Mouse (Mus musculus) heart, embryonic 14.5 days (tissue): ENCODE measurements around the gene Zfp146. TPM values are rescaled to one million over a fixed set of nuclear protein-coding genes. Genes with fewer than 3 reads are reported as not detected.
"Not testable (repeated sequence)": the region's sequence is repeated elsewhere in the genome, so short reads cannot be mapped to it uniquely, and the experiment has no call there.

Experiments used
- ATAC-seq: fragments of 200-750 bp; cut with Nextera tagmentation; 2 replicates; pipeline ENCODE4 v1.8.0; 2017; ENCODE audit warnings: low read depth, moderate TSS enrichment; ENCODE audit not compliant: insufficient number of reproducible peaks, insufficient read depth, low FRiP score
- H3K27ac ChIP-seq, 2 experiments: fragments of 200-500 bp in 1 of 2; fragments of 300-500 bp in 1 of 2; sonication (generic) in 1 of 2; replicated peaks in 1 of 2; 2 replicates each; pipeline ENCODE4 v1.5.1; 2012 to 2014; ENCODE audit warnings: low read depth in 2 of 2, low read length in 2 of 2, control low read depth in 1 of 2, mild to moderate bottlenecking in 1 of 2, mixed read lengths in 1 of 2; ENCODE audit not compliant: control insufficient read depth in 1 of 2, insufficient read depth in 1 of 2
- H3K27me3 ChIP-seq: fragments of 300-500 bp; sonication (generic); 2 replicates; pipeline ENCODE4 v1.6.1; 2014; ENCODE audit warnings: mild to moderate bottlenecking, low read length, control low read depth; ENCODE audit not compliant: control insufficient read depth, insufficient read depth
- H3K36me3 ChIP-seq: fragments of 300-500 bp; sonication (generic); 2 replicates; pipeline ENCODE4 v1.6.1; 2014; ENCODE audit warnings: mild to moderate bottlenecking, control low read depth, low read length, mixed read lengths; ENCODE audit not compliant: control insufficient read depth, insufficient read depth
- H3K4me1 ChIP-seq, 2 experiments: fragments of 200-500 bp in 1 of 2; fragments of 300-500 bp in 1 of 2; sonication (generic) in 1 of 2; 2 replicates each; pipeline ENCODE4 v1.6.1; 2012 to 2014; ENCODE audit warnings: low read length in 2 of 2, control low read depth in 1 of 2, mixed read lengths in 1 of 2; ENCODE audit not compliant: control insufficient read depth in 2 of 2, insufficient read depth in 2 of 2
- H3K4me2 ChIP-seq: fragments of 300-500 bp; sonication (generic); 2 replicates; pipeline ENCODE4 v1.6.1; 2014; ENCODE audit warnings: mild to moderate bottlenecking, low read length
- H3K4me3 ChIP-seq, 2 experiments: fragments of 200-500 bp in 1 of 2; fragments of 300-500 bp in 1 of 2; sonication (generic) in 1 of 2; 2 replicates each; pipeline ENCODE4 v1.5.1; 2012 to 2014; ENCODE audit warnings: low read length in 2 of 2, mild to moderate bottlenecking in 2 of 2, control low read depth in 1 of 2, low read depth in 1 of 2, moderate library complexity in 1 of 2; ENCODE audit not compliant: control insufficient read depth in 1 of 2, insufficient read depth in 1 of 2
- H3K9ac ChIP-seq: fragments of 300-500 bp; sonication (generic); 2 replicates; pipeline ENCODE4 v1.6.1; 2014; ENCODE audit warnings: mild to moderate bottlenecking, low read length
- H3K9me3 ChIP-seq: fragments of 300-500 bp; sonication (generic); 2 replicates; pipeline ENCODE4 v1.6.1; 2016; ENCODE audit warnings: low read length, control low read depth; ENCODE audit not compliant: control insufficient read depth
- WGBS: fragments of 180-500 bp; shearing (Covaris S2); extraction: QIAGEN DNeasy Blood & Tissue Kit; methylation state at CpG from one replicate; pipeline ENCODE4 v1.1.7; 2014; 5-methylcytosine and 5-hydroxymethylcytosine counted together
- polyA plus RNA-seq: library from polyadenylated mRNA; unstranded; fragments of >200 nt; fragmentation: Nextera tagmentation; extraction: Ambion mirVana; gene quantifications from 2 replicates; pipeline ENCODE4 v1.2.1, GENCODE M21; 2014

Gene Zfp146
- 7.2 and 9.0 TPM in 2 replicates for polyA plus RNA-seq

DNA sequence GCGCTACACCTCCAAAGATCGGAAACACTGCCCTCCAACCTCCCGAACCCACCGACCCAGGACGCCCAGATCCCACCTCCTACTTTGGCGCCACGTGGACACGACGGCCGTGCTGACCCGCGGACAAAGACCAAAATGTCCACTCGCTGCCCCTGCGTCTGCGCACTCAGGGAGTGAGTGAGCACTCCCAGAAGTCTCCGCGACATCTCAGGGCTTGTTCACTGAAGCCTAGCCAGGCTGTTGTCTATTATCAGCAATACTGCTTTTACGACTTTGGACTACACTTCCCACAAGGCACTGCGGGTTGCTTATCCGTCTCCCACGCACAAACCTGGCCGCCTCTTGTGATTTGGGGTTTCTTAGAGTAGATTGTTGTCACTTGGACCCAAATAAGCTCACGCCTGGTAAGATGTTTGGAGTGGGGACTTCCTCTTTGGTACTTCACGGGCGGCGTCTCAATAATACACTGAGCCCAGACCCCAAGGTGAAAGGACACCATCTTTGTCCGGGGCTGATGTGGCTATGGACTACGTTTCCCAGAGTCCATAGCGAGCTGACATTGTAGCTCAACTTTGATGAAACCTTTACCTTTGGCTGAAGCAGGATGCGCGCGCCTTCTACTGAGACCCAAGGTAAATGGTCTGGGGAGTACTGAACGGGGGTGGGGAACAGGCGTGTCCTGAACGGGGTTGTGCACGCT, at the start of gene Zfp146:
TSS of gene Zfp146 (minus strand) at position 168 of the 700 bp plus-strand sequence.
- Histone ChIP-seq H3K9me3 (0 out of 2 replicates have a peak, but pooled peaks cover 3% of the 10 kb centered on the region), H3K4me3 (peak within 1 kb of the TSS; percentile 71 to 79), H3K36me3 (peaks cover 8% of the 10 kb centered on the region; the same call in 1 of the 2 replicates), H3K27ac (peak within 1 kb of the TSS; percentile 87), H3K27me3 (no peaks in the 10 kb centered on the region), H3K4me1 (peaks cover 0 to 17% of the 10 kb centered on the region in 2 experiments; a peak in 3 of 4 replicates), H3K4me2 (peak within 1 kb of the TSS; percentile 86), H3K9ac (peak within 1 kb of the TSS; percentile 96)
- 0% methylated on average over 36 of the region's 36 CpGs for WGBS
- ATAC-seq = peak; percentile 96

DNA sequence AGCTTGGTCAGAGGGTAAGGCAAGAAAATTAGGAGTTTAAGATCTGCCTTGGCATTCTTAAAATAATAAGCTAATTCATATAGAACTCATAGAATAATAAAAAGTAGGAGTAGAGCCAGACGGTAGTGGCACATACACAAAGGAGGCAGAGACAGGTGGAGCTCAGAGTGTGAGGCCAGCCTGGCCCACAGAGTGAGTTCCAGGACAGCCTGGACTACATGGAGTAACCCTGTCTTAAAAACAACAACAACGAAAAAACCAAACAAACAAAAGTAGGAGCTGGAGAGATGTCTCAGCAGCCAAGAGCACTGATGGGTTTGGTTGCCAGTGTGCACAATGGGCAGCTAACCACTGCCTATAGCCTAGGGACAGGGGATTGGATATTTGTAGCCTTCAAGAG, 47.7 kb upstream of the Zfp146 start:
- Histone ChIP-seq H3K27me3 (no peaks in the 10 kb centered on the region), H3K36me3 (no peaks in the 10 kb centered on the region), H3K4me2 (no peak overlapping the region), H3K4me1 (peaks cover 5 to 7% of the 10 kb centered on the region in 2 experiments), H3K9ac (no peak overlapping the region), H3K9me3 (no peaks in the 10 kb centered on the region), H3K27ac (no peak overlapping the region), H3K4me3 (no peak overlapping the region)
- 74% methylated on average over 2 of the region's 2 CpGs for WGBS
- ATAC-seq = no peak

DNA sequence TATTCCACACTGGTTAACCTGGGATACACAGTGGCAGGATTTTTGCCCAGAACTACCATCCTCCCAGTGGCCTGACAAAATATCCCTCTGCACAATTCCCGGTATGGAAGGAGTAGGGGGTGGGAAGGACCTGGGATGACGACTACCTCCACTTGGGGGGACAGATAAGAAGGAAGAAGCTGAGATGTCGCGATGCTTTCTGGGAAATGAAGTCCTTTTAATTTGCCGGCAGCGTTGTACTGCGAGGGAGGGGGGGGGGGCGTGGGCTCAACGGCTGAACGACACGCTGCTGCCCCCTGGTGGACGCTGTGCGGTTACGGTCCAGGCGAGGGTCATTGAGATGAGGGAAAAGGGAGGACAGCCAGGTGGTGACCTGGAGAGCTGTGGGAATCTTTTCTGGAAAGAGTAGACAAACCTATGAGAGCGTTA, 47.2 kb upstream of the Zfp146 start:
- peak; percentile 37 for ATAC-seq
- Histone ChIP-seq H3K27ac (no peak overlapping the region), H3K9ac (0 out of 2 replicates have a peak overlapping the region, but pooled peaks have one; percentile 21)

DNA sequence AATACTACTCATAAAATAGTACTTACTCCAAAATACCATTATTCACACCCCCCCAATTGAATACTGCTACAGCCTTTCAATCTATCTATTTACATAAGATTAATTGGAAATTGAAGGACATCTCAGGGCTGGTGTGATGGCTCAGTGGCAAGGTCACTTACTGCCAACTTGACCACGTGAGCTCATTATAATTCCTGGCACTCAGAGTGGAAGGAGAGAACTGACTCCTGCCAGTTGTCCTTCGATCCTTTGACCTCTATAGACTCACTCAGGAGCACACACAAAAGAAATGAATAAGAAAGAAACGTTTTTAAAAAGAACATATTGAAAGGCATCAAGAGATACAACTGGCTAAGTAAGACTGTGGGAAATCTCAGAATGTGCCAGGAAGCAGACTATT, 46.3 kb upstream of the Zfp146 start:
- Histone ChIP-seq H3K36me3 (no peaks in the 10 kb centered on the region), H3K27me3 (no peaks in the 10 kb centered on the region), H3K9me3 (no peaks in the 10 kb centered on the region), H3K27ac (no peak overlapping the region), H3K4me2 (no peak overlapping the region), H3K9ac (no peak overlapping the region), H3K4me1 (peaks cover 5 to 7% of the 10 kb centered on the region in 2 experiments), H3K4me3 (no peak overlapping the region)
- 82% methylated on average over 3 of the region's 3 CpGs for WGBS
- ATAC-seq = no peak

More for the DNA sequence above, 47.2 kb upstream of the Zfp146 start:
- no peaks in the 10 kb centered on the region for H3K36me3 ChIP-seq
- H3K4me3 ChIP-seq = 0 out of 4 replicates have a peak overlapping the region, but pooled peaks of 1 of the 2 experiments have one; percentile 11
- no peaks in the 10 kb centered on the region for H3K9me3 ChIP-seq
- WGBS = under 1% methylated on average over 15 of the region's 16 CpGs
- peaks cover 5 to 7% of the 10 kb centered on the region in 2 experiments for H3K4me1 ChIP-seq
- peak overlapping the region; percentile 58 for H3K4me2 ChIP-seq
- no peaks in the 10 kb centered on the region for H3K27me3 ChIP-seq

DNA sequence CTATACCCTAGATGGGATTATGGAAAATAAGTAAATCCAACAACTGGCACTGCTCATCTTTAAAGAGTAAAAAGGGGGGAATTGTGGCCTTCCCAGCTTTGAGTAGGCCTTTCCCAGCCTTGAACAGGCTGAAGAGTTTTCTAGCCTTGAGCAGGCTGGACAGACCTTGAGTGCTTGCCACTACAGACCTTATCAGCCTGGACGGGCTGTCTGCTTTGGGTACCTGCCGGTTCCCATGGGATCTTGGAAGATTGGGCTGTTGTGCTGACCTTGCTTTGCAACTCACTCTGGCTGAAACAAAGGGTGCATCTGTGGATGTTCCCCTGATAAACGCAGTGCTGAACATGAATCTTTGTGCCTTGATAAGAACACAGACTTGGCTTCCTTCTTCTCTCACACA, 44.3 kb upstream of the Zfp146 start:
- Histone ChIP-seq H3K4me2 (no peak overlapping the region), H3K4me1 (peaks cover under 1 to 3% of the 10 kb centered on the region in 2 experiments; a peak in 2 of 4 replicates), H3K27ac (no peak overlapping the region), H3K4me3 (no peak overlapping the region), H3K27me3 (no peaks in the 10 kb centered on the region), H3K9ac (no peak overlapping the region), H3K36me3 (no peaks in the 10 kb centered on the region), H3K9me3 (no peaks in the 10 kb centered on the region)
- 70% methylated on average over 3 of the region's 3 CpGs for whole genome bisulfite sequencing
- ATAC-seq = no peak

DNA sequence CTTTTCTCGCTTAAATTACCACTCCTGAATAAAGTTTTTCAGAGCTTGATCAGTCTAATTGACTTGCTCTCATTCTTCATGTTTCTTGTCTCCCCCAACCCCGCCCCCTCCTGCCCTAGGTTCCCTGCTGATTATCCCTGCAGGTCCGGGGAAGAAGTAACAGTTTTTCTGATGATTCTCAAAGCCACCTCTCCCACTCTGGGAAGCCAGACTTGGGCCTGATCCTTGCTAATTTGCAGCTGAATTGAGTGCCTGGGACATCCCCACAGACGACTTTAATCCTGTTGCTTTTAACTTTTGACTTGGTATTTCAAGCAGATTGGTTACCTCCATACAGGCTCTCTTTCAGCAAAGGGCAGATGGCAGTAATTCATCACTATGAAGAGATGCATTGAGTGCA, 41.5 kb upstream of the Zfp146 start:
- no peak overlapping the region for H3K9ac ChIP-seq
- H3K4me3 ChIP-seq = no peak overlapping the region
- ATAC-seq = no peak
- no peaks in the 10 kb centered on the region for H3K36me3 ChIP-seq
- no peaks in the 10 kb centered on the region for H3K27me3 ChIP-seq
- WGBS = 24% methylated on average over 4 of the region's 4 CpGs
- H3K9me3 ChIP-seq = no peaks in the 10 kb centered on the region
- H3K27ac ChIP-seq = no peak overlapping the region
- H3K4me2 ChIP-seq = no peak overlapping the region
- H3K4me1 ChIP-seq = no peaks in the 10 kb centered on the region

DNA sequence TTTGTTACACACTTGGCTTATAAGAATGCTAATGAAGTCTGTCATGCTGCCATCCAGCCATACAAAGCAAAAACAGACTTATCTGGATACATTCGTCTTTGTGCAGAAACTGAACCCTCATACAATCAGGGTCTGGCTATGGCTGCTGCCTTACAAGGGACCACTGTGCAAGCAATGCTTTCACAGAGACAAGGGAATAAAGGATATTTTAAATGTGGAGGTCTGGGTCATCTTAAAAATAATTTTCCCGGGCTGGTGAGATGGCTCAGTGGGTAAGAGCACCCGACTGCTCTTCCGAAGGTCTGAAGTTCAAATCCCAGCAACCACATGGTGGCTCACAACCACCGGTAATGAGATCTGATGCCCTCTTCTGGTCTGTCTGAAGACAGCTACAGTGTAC, 36.8 kb upstream of the Zfp146 start:
- H3K9me3 ChIP-seq, H3K36me3 ChIP-seq, H3K27me3 ChIP-seq, H3K4me2 ChIP-seq, H3K9ac ChIP-seq, H3K4me3 ChIP-seq, ATAC-seq, H3K27ac ChIP-seq, H3K4me1 ChIP-seq: not testable (repeated sequence)
- 49% methylated on average over 5 of the region's 5 CpGs for WGBS
